Mouse (Mus musculus): ENCODE results near the gene Skint4. TPM values are rescaled to one million over a fixed set of nuclear protein-coding genes. Genes with fewer than 3 reads are reported as not detected.

The Skint4 gene
- not detected in 2 replicates for polyA plus RNA-seq (2012; rRNA removed; ENCODE audit: low replicate concordance)

GRCm38 (mm10) chr4:112071716-112072115, at the start of gene Skint4:
TSS of gene Skint4 (plus strand) at chr4:112072016.

Other genes starting within 250 kb of the Skint4 start
- gene Slc5a9, start 169.1 kb upstream of the Skint4 start, polyA plus RNA-seq (2012; rRNA removed; ENCODE audit: low replicate concordance): 12.9 and 25.9 TPM in 2 replicates
- not detected in 2 replicates for gene Skint8, start 152.6 kb upstream of the Skint4 start, polyA plus RNA-seq (2012; rRNA removed; ENCODE audit: low replicate concordance)
- gene Skint7, start 99.1 kb upstream of the Skint4 start, polyA plus RNA-seq (2012; rRNA removed; ENCODE audit: low replicate concordance): not detected in 2 replicates
- gene Skint1, start 65.7 kb upstream of the Skint4 start, polyA plus RNA-seq (2012; rRNA removed; ENCODE audit: low replicate concordance): not detected in 2 replicates
- not detected in 2 replicates for gene Skint3, start 160.2 kb downstream of the Skint4 start, polyA plus RNA-seq (2012; rRNA removed; ENCODE audit: low replicate concordance)